Mouse (Mus musculus): Measurements from ENCODE around the gene Slc35e1. TPM values are rescaled to one million over a fixed set of nuclear protein-coding genes. Genes with fewer than 3 reads are reported as not detected.

Slc35e1 gene
- total RNA-seq, 2 experiments from 2014 or later: 52.8 to 53.4 TPM

GRCm38 (mm10) chr8:72491017-72491416 lies 1.4 kb downstream of the Slc35e1 start:
- intact Hi-C loops (cut with DNase I): no loop called here

GRCm38 (mm10) chr8:72487014-72487413 lies 5.4 kb downstream of the Slc35e1 start:
- intact Hi-C loops (cut with DNase I): no loop called here
- DNase-seq (ENCODE audit: low spot score in 2 of 2): no peak

More at GRCm38 (mm10) chr8:72491017-72491416, 1.4 kb downstream of the Slc35e1 start:
- DNase-seq (ENCODE audit: low spot score in 2 of 2): no peak

GRCm38 (mm10) chr8:72485456-72486199 lies 6.8 kb downstream of the Slc35e1 start:
- peak in 1 of 2 experiments; percentile 39 for DNase-seq (ENCODE audit: low spot score in 2 of 2)

GRCm38 (mm10) chr8:72474826-72475546 lies 17.4 kb downstream of the Slc35e1 start, which contains the start of gene Cherp:
TSS of gene Cherp (minus strand) at chr8:72475226.
- intact Hi-C loops (cut with DNase I): loop anchor here (5.0 kb wide), 1 partner anchor 72 kb away; the partner anchor contains the start of gene Med26
- peak; percentile 98 to 99 for DNase-seq (ENCODE audit: low spot score in 2 of 2)

More at GRCm38 (mm10) chr8:72485456-72486199, 6.8 kb downstream of the Slc35e1 start:
- intact Hi-C loops (cut with DNase I): no loop called here

GRCm38 (mm10) chr8:72470684-72471083 lies 21.7 kb downstream of the Slc35e1 start:
- intact Hi-C loops (cut with DNase I): no loop called here
- DNase-seq (ENCODE audit: low spot score in 2 of 2): no peak

GRCm38 (mm10) chr8:72469984-72470383 lies 22.4 kb downstream of the Slc35e1 start:
- intact Hi-C loops (cut with DNase I): no loop called here
- no peak for DNase-seq (ENCODE audit: low spot score in 2 of 2)

- DNase-seq (ENCODE audit: low spot score in 2 of 2): no peak
Measured at GRCm38 (mm10) chr8:72469243-72469642, 23.2 kb downstream of the Slc35e1 start.

GRCm38 (mm10) chr8:72464211-72464610 lies 28.2 kb downstream of the Slc35e1 start:
- intact Hi-C loops (cut with DNase I): no loop called here
- no peak for DNase-seq (ENCODE audit: low spot score in 2 of 2)

More at GRCm38 (mm10) chr8:72469243-72469642, 23.2 kb downstream of the Slc35e1 start:
- intact Hi-C loops (cut with DNase I): no loop called here

- no peak for DNase-seq (ENCODE audit: low spot score in 2 of 2)
- intact Hi-C loops (cut with DNase I): no loop called here
Measured at GRCm38 (mm10) chr8:72459881-72460533, 32.4 kb downstream of the Slc35e1 start.

- DNase-seq (ENCODE audit: low spot score in 2 of 2): no peak
- intact Hi-C loops (cut with DNase I): no loop called here
Measured at GRCm38 (mm10) chr8:72458457-72458856, 34.0 kb downstream of the Slc35e1 start.

GRCm38 (mm10) chr8:72457806-72458205 lies 34.6 kb downstream of the Slc35e1 start:
- no peak for DNase-seq (ENCODE audit: low spot score in 2 of 2)
- intact Hi-C loops (cut with DNase I): no loop called here

GRCm38 (mm10) chr8:72455317-72455716 lies 37.1 kb downstream of the Slc35e1 start:
- intact Hi-C loops (cut with DNase I): no loop called here
- no peak for DNase-seq (ENCODE audit: low spot score in 2 of 2)

- intact Hi-C loops (cut with DNase I): no loop called here
- DNase-seq (ENCODE audit: low spot score in 2 of 2): no peak
Measured at GRCm38 (mm10) chr8:72453904-72454303, 38.5 kb downstream of the Slc35e1 start.

- intact Hi-C loops (cut with DNase I): no loop called here
- no peak for DNase-seq (ENCODE audit: low spot score in 2 of 2)
Measured at GRCm38 (mm10) chr8:72451516-72451915, 40.9 kb downstream of the Slc35e1 start.

- intact Hi-C loops (cut with DNase I): no loop called here
- DNase-seq (ENCODE audit: low spot score in 2 of 2): no peak
Measured at GRCm38 (mm10) chr8:72445071-72445470, 47.3 kb downstream of the Slc35e1 start.

- intact Hi-C loops (cut with DNase I): no loop called here
- no peak for DNase-seq (ENCODE audit: low spot score in 2 of 2)
Measured at GRCm38 (mm10) chr8:72443994-72444350, 48.4 kb downstream of the Slc35e1 start.

GRCm38 (mm10) chr8:72443338-72443993 lies 48.9 kb downstream of the Slc35e1 start, which contains the start of the genes Calr3 and 1700030K09Rik:
TSS of gene Calr3 (minus strand) at chr8:72443870.
TSS of gene 1700030K09Rik (plus strand) at chr8:72443880.
- intact Hi-C loops (cut with DNase I): no loop called here

GRCm38 (mm10) chr8:72438248-72439015 lies 54.0 kb downstream of the Slc35e1 start:
- DNase-seq (ENCODE audit: low spot score in 2 of 2): no peak
- intact Hi-C loops (cut with DNase I): no loop called here

More at GRCm38 (mm10) chr8:72443338-72443993, 48.9 kb downstream of the Slc35e1 start, which contains the start of the genes Calr3 and 1700030K09Rik:
- peak; percentile 99 to 100 for DNase-seq (ENCODE audit: low spot score in 2 of 2)

GRCm38 (mm10) chr8:72434952-72435351 lies 57.5 kb downstream of the Slc35e1 start:
- no peak for DNase-seq (ENCODE audit: low spot score in 2 of 2)
- intact Hi-C loops (cut with DNase I): no loop called here
